Mouse (Mus musculus) CH12.LX (cell line): ENCODE measurements around the gene Gm14401. TPM values are rescaled to one million over a fixed set of nuclear protein-coding genes. Genes with fewer than 3 reads are reported as not detected.
A peak's percentile ranks its signal among the peaks of the same experiment; 100 is the strongest.
"Not testable (repeated sequence)": the region's sequence is repeated elsewhere in the genome, so short reads cannot be mapped to it uniquely, and the experiment has no call there.

Experiments used
- DNase-seq: peaks from one replicate; pipeline ENCODE4 v3.0.0-alpha.2; 2013; ENCODE audit errors: extremely low read depth
- H3K27ac ChIP-seq: 2 replicates; pipeline ENCODE4 v1.5.1; 2012; ENCODE audit warnings: low read depth, mild to moderate bottlenecking, control low read depth, moderate library complexity; ENCODE audit not compliant: insufficient read depth
- H3K27me3 ChIP-seq: replicated peaks from 2 replicates; pipeline ENCODE3; 2012; ENCODE audit warnings: inconsistent platforms
- H3K36me3 ChIP-seq, 2 experiments: replicated peaks in 1 of 2; 2 replicates each; pipeline versions ENCODE3 to v1.6.1; 2012; ENCODE audit warnings: inconsistent platforms in 1 of 2, low read length in 1 of 2, mild to moderate bottlenecking in 1 of 2, mixed read lengths in 1 of 2, moderate library complexity in 1 of 2; ENCODE audit not compliant: control insufficient read depth in 1 of 2, insufficient read depth in 1 of 2
- H3K4me1 ChIP-seq, 2 experiments: 2 replicates each; pipeline ENCODE4 v1.6.1; 2012; ENCODE audit warnings: inconsistent platforms in 1 of 2, moderate library complexity in 1 of 2; ENCODE audit not compliant: insufficient read depth in 2 of 2, control insufficient read depth in 1 of 2
- H3K4me2 ChIP-seq: 2 replicates; pipeline ENCODE4 v1.6.1; 2012; ENCODE audit warnings: low read depth, mild to moderate bottlenecking, control low read depth; ENCODE audit not compliant: poor library complexity, insufficient read depth, severe bottlenecking
- H3K4me3 ChIP-seq, 3 experiments: fragments of 150-350 bp in 1 of 3; sonication (generic) in 1 of 3; replicated peaks in 1 of 3; 2 replicates each; pipeline versions ENCODE3 to v1.5.1; 2011 to 2012; ENCODE audit warnings: low read depth in 2 of 3, low read length in 2 of 3, mild to moderate bottlenecking in 2 of 3, moderate library complexity in 2 of 3, control low read depth in 1 of 3, improper control_type of control experiment in 1 of 3, inconsistent platforms in 1 of 3, mixed read lengths in 1 of 3; ENCODE audit not compliant: poor library complexity in 1 of 3
- H3K79me2 ChIP-seq: replicated peaks from 2 replicates; pipeline ENCODE4 v1.6.1; 2012; ENCODE audit warnings: mild to moderate bottlenecking, moderate library complexity; ENCODE audit not compliant: control insufficient read depth, poor library complexity, insufficient read depth, severe bottlenecking; ENCODE audit errors: extremely low read depth
- H3K9ac ChIP-seq: 2 replicates; pipeline ENCODE4 v1.6.1; 2012; ENCODE audit warnings: low read depth, mild to moderate bottlenecking, control low read depth, moderate library complexity; ENCODE audit not compliant: insufficient read depth
- H3K9me3 ChIP-seq: replicated peaks from 2 replicates; pipeline ENCODE3; 2012; ENCODE audit warnings: low read length, inconsistent platforms, mixed read lengths
- BHLHE40 ChIP-seq: IDR thresholded peaks from 2 replicates; pipeline ENCODE4 v1.6.1; 2011; ENCODE audit warnings: mild to moderate bottlenecking, low read depth, low read length, improper control_type of control experiment
- CHD2 ChIP-seq: IDR thresholded peaks from 2 replicates; pipeline ENCODE4 v1.6.1; 2011; ENCODE audit warnings: low read length, improper control_type of control experiment
- E2F4 ChIP-seq: IDR thresholded peaks from 2 replicates; pipeline ENCODE4 v1.6.1; 2011; ENCODE audit warnings: low read depth, low read length, improper control_type of control experiment; ENCODE audit not compliant: insufficient replicate concordance
- ELF1 ChIP-seq: IDR thresholded peaks from 2 replicates; pipeline ENCODE4 v1.6.1; 2014; ENCODE audit warnings: low read depth, mild to moderate bottlenecking, inconsistent platforms, low read length, improper control_type of control experiment
- HCFC1 ChIP-seq: IDR thresholded peaks from 2 replicates; pipeline ENCODE4 v1.6.1; 2012; ENCODE audit warnings: low read depth, mild to moderate bottlenecking, inconsistent platforms, low read length, improper control_type of control experiment
- KAT2A ChIP-seq: IDR thresholded peaks from 2 replicates; pipeline ENCODE4 v1.6.1; 2012; ENCODE audit warnings: low read length, improper control_type of control experiment, inconsistent platforms; ENCODE audit not compliant: insufficient replicate concordance
- MXI1 ChIP-seq: IDR thresholded peaks from 2 replicates; pipeline ENCODE4 v1.6.1; 2011; ENCODE audit warnings: mild to moderate bottlenecking, low read depth, low read length, improper control_type of control experiment
- NELFE ChIP-seq: IDR thresholded peaks from 2 replicates; pipeline ENCODE4 v1.6.1; 2011; ENCODE audit warnings: low read depth, low read length, improper control_type of control experiment
- POLR2A ChIP-seq: IDR thresholded peaks from 2 replicates; pipeline ENCODE4 v1.6.1; 2011; ENCODE audit warnings: low read depth, mild to moderate bottlenecking, improper control_type of control experiment, low read length
- POLR2AphosphoS2 ChIP-seq: IDR thresholded peaks from 2 replicates; pipeline ENCODE4 v1.6.1; 2011; ENCODE audit warnings: low read depth, low read length, improper control_type of control experiment
- SIN3A ChIP-seq: IDR thresholded peaks from 2 replicates; pipeline ENCODE4 v1.6.1; 2012; ENCODE audit warnings: low read length, improper control_type of control experiment, inconsistent platforms
- TBP ChIP-seq: conservative IDR thresholded peaks from 2 replicates; pipeline ENCODE4 v1.6.1; 2011; ENCODE audit warnings: low read depth, low read length, improper control_type of control experiment
- dilution Hi-C: fragments of 300-500 bp; cut with MboI; formaldehyde crosslinking; loops from 2 replicates; pipeline ENCODE4 v1.14.3; 2020; ENCODE audit warnings: low sequenced_read_pairs; ENCODE audit not compliant: extremely low pct_unique_long_range_greater_than_20kb, extremely low pct_ligation_motif_present
- in situ Hi-C: fragments of 300-500 bp; cut with MboI; formaldehyde crosslinking; loops from 3 replicates; pipeline ENCODE4 v1.14.3; 2019; ENCODE audit warnings: low sequenced_read_pairs, low pct_ligation_motif_present, low pct_unique_long_range_greater_than_20kb, mixed read lengths
- polyA plus RNA-seq: library from polyadenylated mRNA; unstranded; fragments of >175 nt; gene quantifications from 2 replicates; pipeline ENCODE4 v1.2.1, GENCODE M21; 2012; ENCODE audit warnings: low read depth; ENCODE audit not compliant: insufficient read length
- total RNA-seq, 2 experiments: library from RNA; depleted of rRNA; stranded (reverse); fragments of 300-350 nt in 1 of 2; fragments of >200 nt in 1 of 2; gene quantifications; 2 replicates each; pipeline ENCODE4 v1.2.3; 2012 to 2014

Gm14401 gene
- total RNA-seq (2012; rRNA removed) (3.7 TPM in 2 replicates), total RNA-seq (2014; rRNA removed) (4.4 and 5.7 TPM in 2 replicates), polyA plus RNA-seq (1.4 and 1.6 TPM in 2 replicates)

- in situ Hi-C loops, H3K36me3 ChIP-seq, dilution Hi-C loops, H3K9me3 ChIP-seq, H3K79me2 ChIP-seq, H3K4me1 ChIP-seq, H3K27me3 ChIP-seq: not testable (repeated sequence)
- peak within 1 kb of the TSS; percentile 24; the same call in 1 of the 2 replicates for H3K27ac ChIP-seq
- H3K4me2 ChIP-seq = peak within 1 kb of the TSS; percentile 84
- H3K4me3 ChIP-seq = peak within 1 kb of the TSS; percentile 52 to 75 (median 67)
- DNase-seq = peak; percentile 93
- H3K9ac ChIP-seq = peak within 1 kb of the TSS; percentile 91
- TF ChIP-seq ELF1 (peak; percentile 89), KAT2A (0 out of 2 replicates have a peak, but pooled peaks have one; percentile 27), MXI1 (peak; percentile 25), TBP (peak; percentile 78), E2F4 (peak; percentile 78; the same call in 1 of the 2 replicates), SIN3A (peak; percentile 74; the same call in 1 of the 2 replicates), HCFC1 (peak; percentile 64; the same call in 1 of the 2 replicates), BHLHE40 (0 out of 2 replicates have a peak, but pooled peaks have one; percentile 22), POLR2AphosphoS2 (peak; percentile 52; the same call in 1 of the 2 replicates), NELFE (peak; percentile 36; the same call in 1 of the 2 replicates), POLR2A (peak; percentile 58), CHD2 (peak; percentile 68)
These were observed at the start of gene Gm14401 for GRCm38 (mm10) chr2:177073432-177074423. TSS of gene Gm14401 (plus strand) at chr2:177074320.

DNA sequence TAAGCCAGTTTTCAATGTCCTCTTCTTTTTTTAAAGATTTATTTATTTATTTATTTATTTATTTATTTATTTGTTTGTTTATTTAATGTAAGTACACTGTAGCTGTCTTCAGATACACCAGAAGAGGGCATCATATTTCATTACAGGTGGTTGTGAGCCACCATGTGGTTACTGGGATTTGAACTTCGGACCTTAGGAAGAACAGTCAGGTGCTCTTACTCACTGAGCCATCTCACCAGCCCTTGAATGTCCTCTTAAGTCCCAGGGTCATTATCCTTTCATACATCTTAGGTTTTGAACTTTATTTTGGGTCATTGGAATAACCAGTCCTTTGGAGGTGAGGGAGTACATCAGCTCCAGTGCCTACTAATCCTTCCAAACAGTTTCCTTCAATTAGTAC lies 1.3 kb upstream of the Gm14401 start:
- H3K9ac ChIP-seq, H3K4me1 ChIP-seq, H3K4me3 ChIP-seq, H3K4me2 ChIP-seq, in situ Hi-C loops, H3K36me3 ChIP-seq, DNase-seq, H3K9me3 ChIP-seq, H3K79me2 ChIP-seq, H3K27ac ChIP-seq, H3K27me3 ChIP-seq, dilution Hi-C loops: not testable (repeated sequence)
- TF ChIP-seq TBP = 0 out of 2 replicates have a peak, but pooled peaks have one; percentile 20
